Mouse (Mus musculus): ENCODE data around the gene Ubxn11.
A peak's percentile ranks its signal among the peaks of the same experiment; 100 is the strongest.

Gene Ubxn11

GRCm38 (mm10) chr4:134101979-134102741 is at the start of gene Ubxn11:
Gene Ubxn11 (plus strand): TSS chr4:134102570.
- peak; percentile 92 for DNase-seq (ENCODE audit: low spot score)

- no peak for DNase-seq (ENCODE audit: low spot score)
Observed at GRCm38 (mm10) chr4:134053538-134053937, 48.8 kb upstream of the Ubxn11 start, which contains the start of gene Zfp683. Gene Zfp683 (plus strand): TSS chr4:134053838.

- DNase-seq (ENCODE audit: low spot score), result no peak
Observed at GRCm38 (mm10) chr4:134058166-134058715, 44.1 kb upstream of the Ubxn11 start.

GRCm38 (mm10) chr4:134058908-134059307 is 43.5 kb upstream of the Ubxn11 start:
- no peak for DNase-seq (ENCODE audit: low spot score)

- DNase-seq (ENCODE audit: low spot score), result no peak
Observed at GRCm38 (mm10) chr4:134060135-134060865, 42.1 kb upstream of the Ubxn11 start, which contains the start of gene Crybg2. Gene Crybg2 (plus strand): TSS chr4:134060815.

- DNase-seq (ENCODE audit: low spot score), result no peak
Observed at GRCm38 (mm10) chr4:134061166-134061830, 41.1 kb upstream of the Ubxn11 start.

GRCm38 (mm10) chr4:134061944-134062446 is 40.4 kb upstream of the Ubxn11 start:
- no peak for DNase-seq (ENCODE audit: low spot score)

- DNase-seq (ENCODE audit: low spot score), result no peak
Observed at GRCm38 (mm10) chr4:134062561-134062960, 39.8 kb upstream of the Ubxn11 start.

GRCm38 (mm10) chr4:134065431-134066004 is 36.9 kb upstream of the Ubxn11 start:
- DNase-seq (ENCODE audit: low spot score), result peak; percentile 54

GRCm38 (mm10) chr4:134067383-134067782 is 35.0 kb upstream of the Ubxn11 start:
- DNase-seq (ENCODE audit: low spot score), result no peak

- no peak for DNase-seq (ENCODE audit: low spot score)
Observed at GRCm38 (mm10) chr4:134067833-134068544, 34.4 kb upstream of the Ubxn11 start.

GRCm38 (mm10) chr4:134068793-134069580 is 33.4 kb upstream of the Ubxn11 start:
- DNase-seq (ENCODE audit: low spot score), result no peak

GRCm38 (mm10) chr4:134078694-134079093 is 23.7 kb upstream of the Ubxn11 start:
- DNase-seq (ENCODE audit: low spot score), result peak; percentile 48

GRCm38 (mm10) chr4:134080674-134081073 is 21.7 kb upstream of the Ubxn11 start:
- DNase-seq (ENCODE audit: low spot score), result no peak

GRCm38 (mm10) chr4:134081730-134082386 is 20.5 kb upstream of the Ubxn11 start:
- peak; percentile 89 for DNase-seq (ENCODE audit: low spot score)

- DNase-seq (ENCODE audit: low spot score), result no peak
Observed at GRCm38 (mm10) chr4:134082460-134082859, 19.9 kb upstream of the Ubxn11 start.

GRCm38 (mm10) chr4:134084999-134085398 is 17.4 kb upstream of the Ubxn11 start:
- DNase-seq (ENCODE audit: low spot score), result no peak

- DNase-seq (ENCODE audit: low spot score), result peak; percentile 42
Observed at GRCm38 (mm10) chr4:134087412-134087811, 15.0 kb upstream of the Ubxn11 start.

- no peak for DNase-seq (ENCODE audit: low spot score)
Observed at GRCm38 (mm10) chr4:134089029-134089428, 13.3 kb upstream of the Ubxn11 start.
